Mouse (Mus musculus) urinary bladder, postnatal 36 days (tissue): ENCODE measurements around the gene 2310009B15Rik.

Experiments
- DNase-seq, 2 experiments: peaks; one replicate each; pipeline ENCODE4 v3.0.0; 2022; ENCODE audit warnings: low spot score in 2 of 2, mixed read lengths in 1 of 2

2310009B15Rik gene

DNA sequence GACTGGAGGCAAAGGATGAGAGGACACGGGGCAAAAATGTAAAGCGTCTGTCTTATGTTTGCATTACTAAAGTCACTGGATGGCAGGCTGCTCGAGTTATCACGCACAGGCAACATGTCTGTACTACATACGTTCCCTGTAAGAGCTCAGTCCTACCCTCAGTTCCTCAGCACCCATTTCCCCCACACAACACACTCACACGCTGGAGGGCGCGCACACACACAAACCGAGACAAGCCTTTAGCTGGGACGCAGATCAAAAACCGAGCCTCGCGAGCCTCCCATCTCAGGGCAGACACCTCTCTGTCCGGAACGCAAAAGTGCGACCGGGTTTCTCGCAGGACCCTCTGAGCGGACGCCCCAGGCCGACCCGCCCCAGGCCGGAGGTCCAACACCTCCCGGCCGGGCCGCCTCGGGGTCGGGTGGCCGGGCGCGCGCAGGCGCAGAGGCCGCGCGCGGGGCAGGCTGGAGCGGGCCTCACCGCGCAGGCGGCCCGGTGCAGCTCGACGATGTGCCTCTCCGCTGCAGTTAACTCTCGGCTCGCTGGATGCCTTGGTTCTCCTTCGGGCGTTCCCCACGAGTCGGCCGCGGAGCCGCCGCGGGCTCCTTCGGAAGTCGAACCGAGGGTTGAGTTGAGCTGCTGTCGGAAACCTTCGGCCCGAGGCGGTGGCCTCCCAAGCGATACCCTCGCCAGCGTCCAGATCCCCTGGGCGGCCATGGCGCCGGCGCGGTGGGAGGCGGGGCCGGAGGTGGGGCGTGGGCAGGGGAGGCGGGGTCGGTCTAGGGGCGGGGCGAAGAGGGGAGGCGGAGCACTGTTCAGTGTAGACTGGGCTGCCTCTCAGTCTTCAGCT is at the start of gene 2310009B15Rik:
Gene 2310009B15Rik (minus strand): TSS at position 752 of the 850 bp plus-strand sequence.
- peak; percentile 78 to 80 for DNase-seq

DNA sequence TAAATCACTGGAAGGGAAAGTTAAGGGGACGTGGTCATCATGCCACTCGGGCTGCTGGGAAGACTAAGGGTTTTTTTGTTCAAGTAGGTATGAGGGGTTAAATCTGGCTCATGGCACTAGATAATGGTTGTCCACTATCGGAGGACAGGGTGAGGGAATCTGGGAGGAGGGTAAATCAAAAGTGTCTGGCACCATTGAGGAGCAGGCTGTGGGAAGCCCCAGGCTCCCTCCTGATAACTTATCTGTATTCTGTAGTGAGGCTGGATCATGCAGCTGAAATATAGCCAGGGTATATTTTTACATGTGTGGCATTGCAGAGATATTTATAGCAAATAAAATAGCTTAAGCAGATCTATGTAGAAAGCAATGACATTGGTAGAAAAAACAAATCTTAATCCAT is 49.6 kb upstream of the 2310009B15Rik start:
- no peak for DNase-seq

DNA sequence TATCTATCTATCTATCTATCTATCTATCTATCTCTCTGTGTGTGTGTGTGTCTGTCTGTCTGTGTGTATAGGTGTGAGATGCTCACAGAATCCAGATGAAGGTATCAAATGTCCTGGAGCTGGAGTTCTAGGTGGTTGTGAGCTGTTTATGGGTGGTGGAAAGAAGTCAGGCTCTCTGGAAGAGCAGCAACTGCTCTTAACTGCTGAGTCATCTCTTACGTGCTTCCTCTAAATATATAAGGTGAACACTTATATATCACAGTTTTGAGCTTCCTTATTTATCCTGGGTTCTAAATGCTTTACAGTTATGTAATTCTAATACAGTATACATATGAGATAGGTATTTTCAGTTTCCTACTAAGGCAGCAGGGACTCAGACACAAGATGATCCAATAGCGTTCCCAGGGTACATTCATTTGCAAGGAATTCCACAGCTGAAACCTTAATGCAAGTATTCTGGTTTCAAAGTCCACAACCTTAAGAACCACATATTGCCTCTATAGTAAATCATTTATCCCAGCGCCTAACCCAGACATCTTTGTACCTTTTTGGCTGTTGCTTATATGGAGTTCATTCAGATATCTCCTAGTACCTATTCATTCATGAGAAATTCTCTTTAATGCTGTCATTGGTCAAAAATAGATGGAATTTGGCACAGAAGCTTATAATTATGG is 48.6 kb upstream of the 2310009B15Rik start:
- no peak for DNase-seq

DNA sequence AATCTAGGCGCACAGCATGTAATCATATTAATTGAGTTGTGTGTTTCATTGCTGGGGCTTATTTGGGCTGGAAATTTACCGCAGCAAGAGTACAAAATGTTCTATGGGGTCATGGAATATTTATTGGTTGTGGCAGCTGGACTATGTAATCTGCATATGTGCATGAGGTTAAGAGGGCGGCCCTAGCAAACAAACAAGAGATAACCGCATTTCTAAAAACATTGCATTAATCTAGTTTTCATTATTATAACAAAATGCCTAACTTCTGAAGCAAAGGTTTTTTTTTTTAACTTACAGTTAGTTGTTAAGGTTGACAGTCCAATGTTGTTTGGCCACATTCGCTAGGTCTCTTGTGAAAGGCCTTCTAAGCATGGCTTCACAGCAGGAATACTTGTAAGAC is 47.2 kb upstream of the 2310009B15Rik start:
- DNase-seq = no peak

DNA sequence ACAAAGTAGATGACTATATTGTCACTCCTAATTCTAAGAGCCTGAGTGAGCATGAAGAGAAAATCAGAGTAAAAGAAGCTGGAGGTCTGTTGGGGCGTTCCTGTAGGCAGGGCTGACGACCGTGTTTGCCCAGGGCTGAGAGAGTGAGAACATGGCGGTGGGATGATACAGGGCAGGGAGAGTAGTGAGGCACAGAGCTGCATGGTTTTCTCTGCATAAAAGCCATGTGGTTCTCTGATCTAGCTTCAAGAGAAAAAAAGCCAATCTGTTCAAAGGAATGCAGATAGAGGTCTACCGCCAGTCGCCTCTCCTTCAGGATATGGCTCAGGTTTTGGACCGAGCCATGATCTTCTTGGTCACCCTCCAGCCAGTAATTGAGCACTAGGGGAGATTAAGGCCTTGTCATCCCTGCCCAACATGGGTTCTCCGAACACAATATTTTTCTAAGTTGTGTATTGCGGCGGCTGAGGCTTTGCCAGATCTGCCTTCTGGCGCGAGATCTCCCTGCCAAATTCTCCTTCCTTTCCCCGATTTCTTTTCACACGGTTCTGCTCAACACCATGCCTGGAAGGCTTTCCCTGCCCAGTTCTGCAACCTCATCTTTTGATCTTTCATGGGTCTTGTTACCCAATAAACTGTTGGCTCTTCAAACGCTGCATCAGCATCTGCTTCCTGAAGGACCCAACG is 44.9 kb upstream of the 2310009B15Rik start:
- no peak for DNase-seq

DNA sequence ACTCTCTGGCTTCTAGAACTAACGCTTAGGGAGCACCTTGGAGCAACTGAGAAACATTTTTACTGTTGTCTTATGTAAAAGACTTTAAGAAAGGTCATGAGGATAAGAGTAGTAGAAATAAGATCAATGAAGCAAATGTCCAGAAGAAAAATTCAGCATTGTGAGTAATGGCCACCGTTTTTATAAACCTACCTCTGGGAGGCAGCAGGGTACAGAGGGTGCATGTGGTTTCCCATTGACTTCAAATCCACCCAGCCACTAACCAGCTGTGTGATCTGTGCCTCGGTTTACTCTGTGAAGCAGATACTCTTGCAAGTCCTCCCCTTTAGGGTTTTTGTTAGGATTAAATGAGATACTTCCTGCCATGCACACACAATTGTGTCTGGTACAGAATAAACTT is 39.4 kb upstream of the 2310009B15Rik start:
- no peak for DNase-seq

DNA sequence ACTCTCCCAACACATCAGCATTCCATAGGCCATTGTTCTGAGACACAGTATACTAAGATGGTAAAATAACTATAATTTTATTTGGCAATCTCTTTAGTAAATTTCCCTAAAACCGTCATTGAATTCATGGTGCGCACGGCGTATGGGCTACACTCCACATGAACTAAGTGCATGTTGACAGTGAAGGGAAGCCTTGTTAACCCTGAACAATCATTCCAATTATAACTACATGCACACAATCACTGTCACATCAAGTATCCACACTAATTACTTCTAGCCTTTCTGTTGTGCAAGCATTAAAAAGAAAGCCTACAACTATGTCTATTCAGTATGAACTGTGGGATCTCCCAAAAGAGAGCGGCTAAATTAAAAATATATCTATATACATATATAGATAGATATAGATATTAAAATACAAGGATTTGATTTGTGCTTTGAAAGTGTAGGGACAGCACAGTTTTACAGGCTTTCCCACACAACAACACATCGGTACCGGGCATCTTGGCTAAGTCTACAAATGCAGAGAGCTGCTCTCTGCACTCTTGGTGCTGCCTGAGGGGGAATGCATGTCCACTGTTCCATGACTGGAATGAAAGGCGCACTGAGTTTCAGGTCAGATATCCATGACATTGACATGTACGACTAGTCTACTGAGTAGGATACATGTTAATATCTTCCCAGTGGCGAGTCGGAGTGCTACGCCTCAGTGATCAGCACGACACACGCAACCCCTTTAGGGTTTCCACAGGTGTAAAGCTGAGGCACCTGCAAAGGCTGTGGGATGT is 21.0 kb upstream of the 2310009B15Rik start:
- no peak for DNase-seq

DNA sequence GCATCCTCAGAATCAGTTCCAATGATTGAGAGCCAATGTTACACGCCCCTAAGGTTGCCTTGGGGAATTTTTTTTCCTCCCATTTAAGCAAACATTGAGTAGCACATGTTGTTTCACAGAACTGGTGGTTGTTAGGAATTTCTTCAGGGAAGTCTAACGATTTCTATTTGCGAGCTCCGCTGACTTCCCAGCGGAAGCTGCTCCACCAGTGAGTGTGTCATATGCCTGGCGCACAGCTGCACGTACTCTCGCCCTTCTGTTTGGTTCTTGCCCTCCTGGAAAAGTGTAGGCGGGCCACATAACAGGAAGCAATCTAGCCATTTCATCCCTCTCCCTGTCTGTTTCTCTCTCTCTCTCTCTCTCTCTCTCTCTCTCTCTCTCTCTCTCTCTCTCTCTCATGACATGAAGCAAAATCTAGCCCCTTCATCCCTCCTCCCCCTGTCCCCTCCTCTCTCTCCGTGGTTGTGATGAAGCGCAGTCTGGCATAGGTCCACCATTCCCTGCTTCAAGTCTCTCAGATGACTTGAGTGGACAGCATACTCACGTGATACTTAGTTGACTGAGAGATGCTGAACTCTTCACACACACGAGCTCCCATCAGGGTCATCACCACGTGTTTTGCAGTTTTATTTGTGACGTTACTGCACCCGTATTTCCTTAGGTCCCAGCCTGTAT is 19.9 kb upstream of the 2310009B15Rik start:
- no peak for DNase-seq

DNA sequence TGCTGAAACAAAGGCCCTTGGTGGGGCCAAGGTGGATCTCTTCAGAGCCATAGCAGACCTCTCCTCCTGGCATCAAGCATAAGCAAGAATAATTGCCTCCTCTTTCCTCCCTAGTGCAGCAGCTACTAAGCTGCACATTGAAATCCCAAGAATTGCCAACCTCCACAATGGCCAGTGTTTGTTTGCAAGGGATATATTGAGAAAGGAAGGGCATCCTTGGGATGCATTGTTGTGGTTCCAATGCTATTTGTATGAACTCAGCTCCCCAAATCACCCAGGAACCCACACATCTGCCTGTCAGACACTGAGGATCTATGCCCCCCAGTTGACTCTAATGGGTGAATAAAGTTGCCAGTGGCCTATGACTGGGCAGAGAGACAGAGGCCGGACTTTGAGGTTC is 5.8 kb downstream of the 2310009B15Rik start:
- DNase-seq = no peak

DNA sequence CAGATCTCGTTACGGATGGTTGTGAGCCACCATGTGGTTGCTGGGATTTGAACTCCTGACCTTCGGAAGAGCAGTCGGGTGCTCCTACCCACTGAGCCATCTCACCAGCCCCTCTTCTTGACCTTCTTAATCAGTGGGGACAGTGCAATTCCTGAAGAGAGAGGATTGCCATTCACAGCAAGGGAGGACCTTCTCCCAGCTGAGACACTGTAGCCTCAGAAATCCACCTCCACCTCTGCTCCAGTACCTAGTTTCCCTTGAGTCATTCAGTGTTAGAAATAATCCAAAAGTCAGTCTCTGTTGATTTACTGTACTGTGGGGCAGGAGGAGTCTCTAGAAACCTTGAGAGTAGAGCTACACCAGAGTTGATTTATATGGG is 6.5 kb downstream of the 2310009B15Rik start:
- DNase-seq = no peak

DNA sequence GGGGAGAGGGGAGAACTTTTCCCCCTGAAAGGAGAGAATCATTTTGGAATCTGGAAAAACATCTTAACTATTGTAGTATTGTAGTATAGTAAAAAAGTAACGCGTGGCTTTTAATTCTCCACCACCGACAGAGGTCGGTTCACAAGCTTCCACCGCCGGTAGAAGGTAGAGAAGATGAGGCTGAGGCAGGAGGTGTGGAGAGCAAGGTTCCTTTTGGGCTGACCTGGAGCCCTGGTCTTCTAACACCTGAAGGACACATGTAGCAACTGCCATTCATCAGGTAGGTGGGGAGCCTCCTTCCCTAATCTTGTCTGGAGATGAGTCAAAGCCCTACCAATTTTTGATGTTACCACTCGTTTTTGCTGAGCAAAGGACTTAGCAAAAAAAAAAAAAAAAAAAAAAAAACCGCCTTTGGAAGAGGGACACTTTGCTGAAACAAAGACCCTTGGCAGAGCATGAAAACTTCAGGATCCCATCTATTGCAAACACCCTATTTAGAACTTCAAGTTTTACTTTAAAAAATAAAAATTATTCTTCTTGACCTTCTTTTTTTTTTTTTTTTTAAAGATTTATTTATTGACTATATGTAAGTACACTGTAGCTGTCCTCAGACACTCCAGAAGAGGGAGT is 7.0 kb downstream of the 2310009B15Rik start:
- no peak for DNase-seq

DNA sequence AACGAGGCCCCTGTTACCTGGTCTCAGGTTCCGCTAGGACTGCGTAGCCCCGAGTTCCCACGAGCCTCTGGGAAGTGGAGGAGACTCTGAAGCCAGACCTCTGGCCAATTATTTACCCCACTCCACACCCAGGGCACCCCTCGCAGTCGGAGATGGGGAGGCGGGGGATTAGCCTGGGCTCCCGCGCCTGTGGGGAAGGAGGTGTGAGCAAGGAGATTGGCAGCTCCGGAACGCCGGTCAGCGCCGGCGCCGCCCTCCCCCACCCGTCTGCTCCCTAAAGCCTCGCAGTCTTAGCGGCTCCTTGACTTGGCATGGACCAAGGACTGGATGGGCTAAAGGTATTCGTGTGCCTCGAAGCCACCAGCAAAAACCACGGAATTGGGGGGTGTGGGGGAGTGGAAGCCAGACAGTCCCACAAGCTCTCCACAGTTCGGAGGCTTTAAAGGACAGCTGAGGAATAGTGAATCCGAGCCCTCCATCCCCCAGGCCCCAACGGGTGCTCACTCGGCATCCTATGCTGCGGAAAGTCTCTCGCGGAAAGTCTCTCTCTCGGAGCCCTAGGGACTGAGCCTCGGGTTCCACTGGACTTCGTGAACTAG is 8.0 kb downstream of the 2310009B15Rik start, which contains the start of gene Lhx9:
Gene Lhx9 (minus strand): TSS at position 67 of the 599 bp plus-strand sequence.
- no peak for DNase-seq

DNA sequence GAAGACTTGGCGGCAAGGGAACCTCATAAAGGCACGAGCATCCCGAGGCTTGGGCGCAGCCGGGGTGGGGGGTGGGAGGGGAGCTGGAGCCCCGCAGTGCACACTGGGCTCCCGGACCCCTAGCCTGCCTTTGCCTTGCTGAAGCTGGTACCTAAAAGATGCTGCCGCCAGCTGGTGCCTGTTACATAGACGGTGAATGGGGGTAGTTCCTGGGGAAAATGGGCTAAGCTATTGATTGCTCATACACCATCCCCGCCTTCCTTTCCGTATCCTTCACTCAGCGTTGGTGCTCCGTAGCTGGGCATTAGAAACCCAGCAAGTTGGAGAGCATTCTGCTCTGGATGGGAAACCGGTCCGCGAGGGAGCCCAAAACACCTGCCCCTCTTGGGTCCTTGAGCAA is 8.6 kb downstream of the 2310009B15Rik start:
- DNase-seq = no peak

DNA sequence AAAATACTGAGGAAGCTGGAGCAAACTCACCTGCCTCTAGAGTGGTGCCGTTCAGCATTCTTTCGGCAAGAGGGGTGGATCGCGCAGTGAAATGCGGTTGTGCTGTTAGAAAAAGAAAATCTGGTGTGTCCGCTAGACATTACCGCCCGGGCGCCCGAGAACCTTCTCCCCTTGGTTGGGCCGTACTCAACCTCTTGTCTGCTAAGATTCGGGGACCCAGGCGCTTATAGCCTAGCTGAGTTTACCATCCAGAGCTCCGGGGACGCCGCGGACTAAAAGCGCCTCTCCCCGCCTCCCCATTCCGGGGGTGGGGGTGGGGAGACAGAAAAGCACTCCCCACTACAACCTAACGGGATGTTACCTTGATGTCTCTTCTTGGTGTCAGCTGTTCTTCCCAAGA is 9.5 kb downstream of the 2310009B15Rik start:
- DNase-seq = no peak

DNA sequence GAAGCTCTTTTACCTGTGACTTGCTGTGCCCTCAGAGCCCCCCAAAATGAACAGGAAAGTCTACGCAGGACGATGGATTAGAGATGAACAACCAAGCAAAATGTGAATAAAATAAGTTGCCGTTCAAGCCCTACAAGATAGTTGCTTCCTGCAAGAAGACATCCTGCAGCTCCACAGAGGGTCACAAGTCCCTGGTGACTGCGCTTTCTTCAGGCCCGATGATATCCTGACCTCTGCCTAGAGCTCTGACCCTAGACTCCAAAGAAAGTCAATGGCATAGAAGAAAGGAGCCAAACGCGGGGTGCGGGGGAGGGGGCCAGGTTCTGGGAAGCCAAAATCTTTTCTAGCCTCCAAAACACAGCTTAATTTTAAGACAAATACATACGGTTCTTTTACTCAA is 10.1 kb downstream of the 2310009B15Rik start:
- no peak for DNase-seq

DNA sequence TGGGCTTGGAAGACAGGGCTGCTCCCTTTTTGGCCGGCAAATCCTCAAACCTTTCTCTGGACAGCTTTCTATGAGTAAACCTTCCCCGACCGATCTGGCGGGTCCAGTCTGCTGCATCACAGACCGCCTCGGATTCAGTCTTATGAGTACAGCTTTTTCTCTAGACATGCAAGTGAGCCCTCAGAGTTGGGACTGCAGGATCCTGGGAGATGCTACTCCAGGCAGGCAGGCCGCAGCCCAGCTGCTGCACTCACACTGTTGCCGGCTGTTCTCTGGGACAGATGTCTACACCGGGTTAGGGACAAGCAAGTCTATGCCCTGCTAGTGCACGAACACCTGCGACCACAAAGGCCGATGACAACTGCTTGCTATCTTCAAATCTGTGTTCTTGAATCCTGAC is 10.5 kb downstream of the 2310009B15Rik start:
- no peak for DNase-seq

DNA sequence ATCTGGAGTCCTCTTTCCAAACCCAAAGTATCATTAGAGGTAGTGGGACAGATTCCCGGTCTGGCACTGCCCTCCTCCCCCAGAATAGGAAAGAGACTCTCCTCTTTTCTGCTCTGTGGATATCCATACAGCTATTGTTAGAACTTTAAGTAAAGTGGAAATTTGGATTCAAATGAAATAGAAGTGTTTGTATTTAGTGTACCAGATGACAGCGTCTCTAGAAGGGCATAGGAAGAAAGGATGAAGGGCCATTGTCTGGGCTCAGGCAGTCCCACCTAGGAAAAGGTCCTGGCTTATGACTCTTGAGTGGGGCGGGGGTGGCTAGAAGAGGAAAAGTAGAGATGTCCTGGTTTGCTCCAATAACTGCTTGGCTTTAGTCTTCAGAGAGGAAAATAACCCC is 11.2 kb downstream of the 2310009B15Rik start:
- DNase-seq = no peak

DNA sequence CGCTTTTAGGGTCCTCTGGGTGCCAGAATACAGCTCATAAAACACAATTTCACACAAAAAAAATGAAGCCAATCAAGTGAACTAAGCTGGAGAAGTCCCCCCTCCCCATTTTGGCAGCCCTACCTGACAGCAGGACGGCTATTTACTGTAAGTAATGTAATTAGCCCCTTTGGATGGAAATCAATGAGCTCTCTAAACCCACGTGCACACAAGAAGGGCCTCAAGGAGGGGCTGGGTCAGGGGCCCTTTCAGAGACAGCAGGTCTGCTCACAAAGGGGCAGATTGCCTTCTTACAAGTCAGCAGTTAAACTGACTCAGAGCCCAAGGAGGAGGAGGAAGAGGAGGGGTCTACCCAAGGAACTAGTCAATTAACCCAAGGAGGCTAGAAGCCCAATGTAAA is 12.5 kb downstream of the 2310009B15Rik start:
- DNase-seq = no peak

DNA sequence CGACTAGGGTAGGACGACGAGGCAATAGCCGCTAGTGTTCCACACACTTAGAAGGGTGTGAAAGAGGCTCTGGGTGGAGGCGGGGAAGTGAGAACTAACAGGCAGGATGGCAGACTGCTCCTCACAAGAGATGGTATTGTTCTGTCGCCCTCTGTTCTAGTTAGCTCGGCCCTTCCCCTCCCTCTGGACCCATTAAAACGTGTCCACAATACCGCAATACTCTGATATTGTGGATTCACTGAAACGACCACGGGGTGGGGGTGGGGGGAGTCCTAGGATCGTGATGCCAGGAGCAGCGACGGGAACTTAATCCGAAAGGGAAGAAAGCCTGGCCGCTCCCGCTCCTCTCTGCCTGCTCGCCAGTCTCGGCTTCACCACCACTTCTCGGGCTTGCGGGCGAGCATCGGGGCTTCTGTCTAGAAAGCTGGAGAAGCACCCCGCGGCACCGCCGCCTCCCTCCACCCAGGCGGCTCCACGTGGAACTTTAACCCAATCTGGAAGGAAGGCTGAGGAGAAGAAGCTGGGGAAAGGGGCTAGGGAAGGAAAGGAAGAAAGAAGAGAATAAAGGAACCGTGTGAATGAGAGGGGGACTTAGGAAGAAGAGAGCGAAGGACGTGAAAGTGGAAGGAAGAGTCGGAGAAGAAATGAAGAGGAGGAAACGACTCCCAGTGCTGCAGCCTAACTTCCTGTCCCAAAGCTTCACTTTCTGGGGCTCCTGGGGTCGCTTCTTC is 13.1 kb downstream of the 2310009B15Rik start:
- DNase-seq = no peak

DNA sequence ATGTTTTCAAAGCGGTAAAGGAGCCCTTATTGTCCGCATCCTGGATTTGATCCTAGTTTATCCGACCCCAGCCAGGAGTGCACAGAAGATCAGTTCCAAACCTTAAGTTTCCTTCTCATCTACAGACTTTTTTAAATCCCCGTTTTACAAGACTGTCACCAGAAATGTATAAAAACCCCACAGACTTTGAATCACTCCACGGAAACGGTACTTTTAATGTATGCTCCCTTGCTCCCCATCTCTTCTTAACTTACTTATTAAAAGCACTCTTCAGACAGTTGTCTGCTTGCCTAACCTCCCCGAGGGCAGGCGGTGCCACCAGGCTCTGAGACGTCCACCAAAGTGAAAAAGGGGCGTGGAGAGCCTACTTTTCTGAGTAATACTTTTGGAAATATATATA is 13.9 kb downstream of the 2310009B15Rik start:
- DNase-seq = no peak
